Mouse (Mus musculus): ENCODE results near the gene Nif3l1. TPM values are rescaled to one million over a fixed set of nuclear protein-coding genes. Genes with fewer than 3 reads are reported as not detected.

Nif3l1 gene
- total and polyA plus RNA-seq, 3 experiments: 34.5 to 107 (median 39.6) TPM

- H3K9ac ChIP-seq (ENCODE audit: insufficient read depth, low read depth): no peak overlapping the region
- no peaks in the 10 kb centered on the region for H3K9me3 ChIP-seq (replicated peaks; ENCODE audit: low read length)
- no peaks in the 10 kb centered on the region for H3K27me3 ChIP-seq (replicated peaks)
- H3K4me3 ChIP-seq (replicated peaks in 1 of 3; ENCODE audit: low read depth in 2 of 3, low read length in 2 of 3, poor library complexity in 1 of 3): no peak overlapping the region
- dilution Hi-C loops (cut with MboI; ENCODE audit: extremely low pct_ligation_motif_present, extremely low pct_unique_long_range_greater_than_20kb, low sequenced_read_pairs) (no loop called here), in situ Hi-C loops (cut with MboI; ENCODE audit: low pct_ligation_motif_present, low pct_unique_long_range_greater_than_20kb, low sequenced_read_pairs) (no loop called here)
- no peak for DNase-seq (ENCODE audit: extremely low read depth)
- no peak overlapping the region for H3K4me2 ChIP-seq (ENCODE audit: insufficient read depth, low read depth, poor library complexity, severe bottlenecking)
- H3K4me1 ChIP-seq (ENCODE audit: control insufficient read depth in 1 of 2, insufficient read depth in 2 of 2): peaks cover 2 to 25% of the 10 kb centered on the region in 2 experiments; a peak in 3 of 4 replicates
- H3K79me2 ChIP-seq (replicated peaks; ENCODE audit: control insufficient read depth, extremely low read depth, insufficient read depth, poor library complexity, severe bottlenecking): peaks cover 46% of the 10 kb centered on the region
- H3K36me3 ChIP-seq (replicated peaks in 1 of 2; ENCODE audit: control insufficient read depth in 1 of 2, insufficient read depth in 1 of 2, low read length in 1 of 2): peaks cover 73 to 92% of the 10 kb centered on the region in 2 experiments
- no peak overlapping the region for H3K27ac ChIP-seq (ENCODE audit: insufficient read depth, low read depth)
- TF ChIP-seq BHLHE40 (IDR thresholded peaks at IDR 0.05; ENCODE audit: low read depth, low read length) (no peak), ZNF384 (IDR thresholded peaks at IDR 0.05; ENCODE audit: low read depth, low read length) (no peak), MEF2A (IDR thresholded peaks at IDR 0.05; ENCODE audit: borderline replicate concordance, low read depth, low read length) (no peak), SIN3A (IDR thresholded peaks at IDR 0.05; ENCODE audit: low read length) (no peak), UBTF (IDR thresholded peaks at IDR 0.05; ENCODE audit: low read depth, low read length) (no peak), TBP (conservative IDR thresholded peaks at IDR 0.05; ENCODE audit: low read depth, low read length) (no peak), CHD1 (IDR thresholded peaks at IDR 0.05; ENCODE audit: low read depth, low read length) (no peak), GABPA (IDR thresholded peaks at IDR 0.05; ENCODE audit: insufficient replicate concordance, low read depth, low read length) (no peak), IRF4 (IDR thresholded peaks at IDR 0.05; ENCODE audit: low read depth, low read length) (no peak), JUN (IDR thresholded peaks at IDR 0.05; ENCODE audit: insufficient read depth, low read depth, low read length) (no peak), RAD21 (IDR thresholded peaks at IDR 0.05; ENCODE audit: low read depth, low read length) (no peak), USF1 (IDR thresholded peaks at IDR 0.05; ENCODE audit: low read depth, low read length) (no peak), CHD2 (IDR thresholded peaks at IDR 0.05; ENCODE audit: low read length) (no peak), MAFK (IDR thresholded peaks at IDR 0.05; ENCODE audit: insufficient replicate concordance, low read length) (no peak), USF2 (conservative IDR thresholded peaks at IDR 0.05; ENCODE audit: low read depth, low read length) (no peak), SMC3 (IDR thresholded peaks at IDR 0.05; ENCODE audit: low read depth, low read length) (no peak)
These were observed 28.9 kb upstream of the Nif3l1 start for GRCm38 (mm10) chr1:58416048-58416447.

GRCm38 (mm10) chr1:58420032-58420431 is 24.9 kb upstream of the Nif3l1 start:
- H3K4me3 ChIP-seq (replicated peaks in 1 of 3; ENCODE audit: low read depth in 2 of 3, low read length in 2 of 3, poor library complexity in 1 of 3): no peak overlapping the region
- peaks cover 46 to 62% of the 10 kb centered on the region in 2 experiments for H3K36me3 ChIP-seq (replicated peaks in 1 of 2; ENCODE audit: control insufficient read depth in 1 of 2, insufficient read depth in 1 of 2, low read length in 1 of 2)
- no peak for DNase-seq (ENCODE audit: extremely low read depth)
- H3K9ac ChIP-seq (ENCODE audit: insufficient read depth, low read depth): no peak overlapping the region
- H3K27ac ChIP-seq (ENCODE audit: insufficient read depth, low read depth): no peak overlapping the region
- H3K27me3 ChIP-seq (replicated peaks): no peaks in the 10 kb centered on the region
- in situ Hi-C loops (cut with MboI; ENCODE audit: low pct_ligation_motif_present, low pct_unique_long_range_greater_than_20kb, low sequenced_read_pairs): no loop called here
- H3K9me3 ChIP-seq (replicated peaks; ENCODE audit: low read length): no peaks in the 10 kb centered on the region
- H3K4me2 ChIP-seq (ENCODE audit: insufficient read depth, low read depth, poor library complexity, severe bottlenecking): no peak overlapping the region
- peaks cover 6 to 40% of the 10 kb centered on the region in 2 experiments; a peak in 3 of 4 replicates for H3K4me1 ChIP-seq (ENCODE audit: control insufficient read depth in 1 of 2, insufficient read depth in 2 of 2)
- dilution Hi-C loops (cut with MboI; ENCODE audit: extremely low pct_ligation_motif_present, extremely low pct_unique_long_range_greater_than_20kb, low sequenced_read_pairs): no loop called here
- no peak for TF ChIP-seq GABPA (IDR thresholded peaks at IDR 0.05; ENCODE audit: insufficient replicate concordance, low read depth, low read length)
- TF ChIP-seq ZNF384 (IDR thresholded peaks at IDR 0.05; ENCODE audit: low read depth, low read length): no peak
- no peak for TF ChIP-seq MAX (IDR thresholded peaks at IDR 0.05; ENCODE audit: low read length)
- TF ChIP-seq E2F4 (IDR thresholded peaks at IDR 0.05; ENCODE audit: insufficient replicate concordance, low read depth, low read length): no peak
- TF ChIP-seq MEF2A (IDR thresholded peaks at IDR 0.05; ENCODE audit: borderline replicate concordance, low read depth, low read length): no peak
- no peak for TF ChIP-seq MYC (IDR thresholded peaks at IDR 0.05; ENCODE audit: low read depth, low read length)
- no peak for TF ChIP-seq SMC3 (IDR thresholded peaks at IDR 0.05; ENCODE audit: low read depth, low read length)
- TF ChIP-seq KAT2A (IDR thresholded peaks at IDR 0.05; ENCODE audit: insufficient replicate concordance, low read length): no peak
- no peak for TF ChIP-seq USF2 (conservative IDR thresholded peaks at IDR 0.05; ENCODE audit: low read depth, low read length)
- no peak for TF ChIP-seq TCF12 (IDR thresholded peaks at IDR 0.05; ENCODE audit: low read depth, low read length)
- TF ChIP-seq BHLHE40 (IDR thresholded peaks at IDR 0.05; ENCODE audit: low read depth, low read length): no peak
- TF ChIP-seq IRF4 (IDR thresholded peaks at IDR 0.05; ENCODE audit: low read depth, low read length): no peak
- no peak for TF ChIP-seq MAFK (IDR thresholded peaks at IDR 0.05; ENCODE audit: insufficient replicate concordance, low read length)
- no peak for TF ChIP-seq JUND (conservative IDR thresholded peaks at IDR 0.05; ENCODE audit: low read depth, low read length)
- TF ChIP-seq ETS1 (conservative IDR thresholded peaks at IDR 0.05; ENCODE audit: low read depth, low read length): no peak
- no peak for TF ChIP-seq POLR2AphosphoS2 (IDR thresholded peaks at IDR 0.05; ENCODE audit: low read depth, low read length)
- TF ChIP-seq JUN (IDR thresholded peaks at IDR 0.05; ENCODE audit: insufficient read depth, low read depth, low read length): no peak
- peaks cover 72% of the 10 kb centered on the region for H3K79me2 ChIP-seq (replicated peaks; ENCODE audit: control insufficient read depth, extremely low read depth, insufficient read depth, poor library complexity, severe bottlenecking)
